Mouse (Mus musculus): ENCODE data around the gene Gm49383. TPM values are rescaled to one million over a fixed set of nuclear protein-coding genes. Genes with fewer than 3 reads are reported as not detected.

Gm49383 gene
- polyA plus RNA-seq, 1 experiment from 2014 or later = 27.5 TPM

- no peak overlapping the region for H3K4me2 ChIP-seq (ENCODE audit: low read length)
- DNase-seq (ENCODE audit: low spot score) (no peak), ATAC-seq (replicated peaks; ENCODE audit: low FRiP score, low TSS enrichment, low read depth) (no peak)
- no peak overlapping the region for H3K27ac ChIP-seq (ENCODE audit: low read depth)
- no peaks in the 10 kb centered on the region for H3K9me3 ChIP-seq (ENCODE audit: control insufficient read depth, low read length)
- 88% methylated on average over 5 of the region's 5 CpGs for WGBS
- H3K4me3 ChIP-seq (ENCODE audit: low read depth, low read length) = no peak overlapping the region
- no peaks in the 10 kb centered on the region for H3K27me3 ChIP-seq (replicated peaks; ENCODE audit: control insufficient read depth, insufficient read depth, low read length)
- H3K4me1 ChIP-seq (replicated peaks; ENCODE audit: control insufficient read depth, insufficient read depth, low read length) = no peaks in the 10 kb centered on the region
- no peaks in the 10 kb centered on the region for H3K36me3 ChIP-seq (ENCODE audit: control insufficient read depth, insufficient read depth, low read length)
- H3K9ac ChIP-seq (ENCODE audit: low read length) = no peak overlapping the region
Observed at GRCm38 (mm10) chr12:69147166-69147735, 49.7 kb downstream of the Gm49383 start.

GRCm38 (mm10) chr12:69143460-69143859, 53.4 kb downstream of the Gm49383 start:
- Histone ChIP-seq H3K36me3 (ENCODE audit: control insufficient read depth, insufficient read depth, low read length) (no peaks in the 10 kb centered on the region), H3K4me3 (ENCODE audit: low read depth, low read length) (no peak overlapping the region), H3K27me3 (replicated peaks; ENCODE audit: control insufficient read depth, insufficient read depth, low read length) (no peaks in the 10 kb centered on the region), H3K9ac (ENCODE audit: low read length) (no peak overlapping the region), H3K4me1 (replicated peaks; ENCODE audit: control insufficient read depth, insufficient read depth, low read length) (no peaks in the 10 kb centered on the region), H3K9me3 (ENCODE audit: control insufficient read depth, low read length) (no peaks in the 10 kb centered on the region), H3K27ac (ENCODE audit: low read depth) (no peak overlapping the region), H3K4me2 (ENCODE audit: low read length) (no peak overlapping the region)
- DNase-seq (ENCODE audit: low spot score) = no peak
- 83% methylated on average over 6 of the region's 6 CpGs for WGBS
- no peak for ATAC-seq (replicated peaks; ENCODE audit: low FRiP score, low TSS enrichment, low read depth)

- peak; percentile 65; the same call in 1 of the 2 replicates for ATAC-seq (replicated peaks; ENCODE audit: low FRiP score, low TSS enrichment, low read depth)
- WGBS = 86% methylated on average over 7 of the region's 7 CpGs
Observed at GRCm38 (mm10) chr12:69139841-69140240, 57.1 kb downstream of the Gm49383 start.

GRCm38 (mm10) chr12:69139201-69139600, 57.7 kb downstream of the Gm49383 start:
- H3K9ac ChIP-seq (ENCODE audit: low read length) = no peak overlapping the region
- no peaks in the 10 kb centered on the region for H3K9me3 ChIP-seq (ENCODE audit: control insufficient read depth, low read length)
- ATAC-seq (replicated peaks; ENCODE audit: low FRiP score, low TSS enrichment, low read depth) = no peak
- no peaks in the 10 kb centered on the region for H3K36me3 ChIP-seq (ENCODE audit: control insufficient read depth, insufficient read depth, low read length)
- H3K27me3 ChIP-seq (replicated peaks; ENCODE audit: control insufficient read depth, insufficient read depth, low read length) = no peaks in the 10 kb centered on the region
- H3K4me3 ChIP-seq (ENCODE audit: low read depth, low read length) = no peak overlapping the region
- no peak for DNase-seq (ENCODE audit: low spot score)
- WGBS = 89% methylated on average over 3 of the region's 3 CpGs
- no peak overlapping the region for H3K4me2 ChIP-seq (ENCODE audit: low read length)
- no peak overlapping the region for H3K27ac ChIP-seq (ENCODE audit: low read depth)
- H3K4me1 ChIP-seq (replicated peaks; ENCODE audit: control insufficient read depth, insufficient read depth, low read length) = no peaks in the 10 kb centered on the region

More at GRCm38 (mm10) chr12:69139841-69140240, 57.1 kb downstream of the Gm49383 start:
- Histone ChIP-seq H3K9me3 (ENCODE audit: control insufficient read depth, low read length) (no peaks in the 10 kb centered on the region), H3K4me2 (ENCODE audit: low read length) (no peak overlapping the region), H3K4me1 (replicated peaks; ENCODE audit: control insufficient read depth, insufficient read depth, low read length) (no peaks in the 10 kb centered on the region), H3K27me3 (replicated peaks; ENCODE audit: control insufficient read depth, insufficient read depth, low read length) (no peaks in the 10 kb centered on the region), H3K9ac (ENCODE audit: low read length) (no peak overlapping the region), H3K4me3 (ENCODE audit: low read depth, low read length) (no peak overlapping the region), H3K36me3 (ENCODE audit: control insufficient read depth, insufficient read depth, low read length) (no peaks in the 10 kb centered on the region), H3K27ac (ENCODE audit: low read depth) (no peak overlapping the region)
- no peak for DNase-seq (ENCODE audit: low spot score)

Small RNAs within 50 kb of the gene (microRNA-seq; reads per million reads assigned to microRNA genes)
- gene Gm47287 (not detected), gene Gm47295 (0.59 reads per million)

Other genes starting within 250 kb of the Gm49383 start
- 2,140 and 2,401 TPM in 2 replicates for gene Rps29, start 37.9 kb downstream of the Gm49383 start, polyA plus RNA-seq (2014; fragmentation: Nextera tagmentation; extraction: Ambion mirVana)
- gene Lrr1, start 28.3 kb downstream of the Gm49383 start, polyA plus RNA-seq (2014; fragmentation: Nextera tagmentation; extraction: Ambion mirVana) = 19.7 and 23.4 TPM in 2 replicates
- gene Rpl36al, start 13.0 kb downstream of the Gm49383 start, polyA plus RNA-seq (2014; fragmentation: Nextera tagmentation; extraction: Ambion mirVana) = 678 and 785 TPM in 2 replicates
- gene Mgat2, start 12.9 kb downstream of the Gm49383 start, polyA plus RNA-seq (2014; fragmentation: Nextera tagmentation; extraction: Ambion mirVana) = 41.5 and 49.4 TPM in 2 replicates
- gene Dnaaf2, start 1.3 kb upstream of the Gm49383 start, polyA plus RNA-seq (2014; fragmentation: Nextera tagmentation; extraction: Ambion mirVana) = 8.1 and 8.7 TPM in 2 replicates
- gene Gm49384, start 7.2 kb upstream of the Gm49383 start, polyA plus RNA-seq (2014; fragmentation: Nextera tagmentation; extraction: Ambion mirVana) = 25.8 and 29.4 TPM in 2 replicates
- gene Pole2, start 31.1 kb upstream of the Gm49383 start, polyA plus RNA-seq (2014; fragmentation: Nextera tagmentation; extraction: Ambion mirVana) = 28.1 and 29.8 TPM in 2 replicates
- gene Klhdc1, start 44.1 kb upstream of the Gm49383 start, polyA plus RNA-seq (2014; fragmentation: Nextera tagmentation; extraction: Ambion mirVana) = 7.3 and 7.4 TPM in 2 replicates
- gene Klhdc2, start 99.6 kb upstream of the Gm49383 start, polyA plus RNA-seq (2014; fragmentation: Nextera tagmentation; extraction: Ambion mirVana) = 120 and 133 TPM in 2 replicates
- gene Nemf, start 160.1 kb upstream of the Gm49383 start, polyA plus RNA-seq (2014; fragmentation: Nextera tagmentation; extraction: Ambion mirVana) = 69.1 and 78.7 TPM in 2 replicates
- 48.2 and 53.3 TPM in 2 replicates for gene Arf6, start 175.0 kb upstream of the Gm49383 start, polyA plus RNA-seq (2014; fragmentation: Nextera tagmentation; extraction: Ambion mirVana)
- gene Gm9887, start 175.4 kb upstream of the Gm49383 start, polyA plus RNA-seq (2014; fragmentation: Nextera tagmentation; extraction: Ambion mirVana) = 1.1 and 1.5 TPM in 2 replicates

Data from intestine, embryonic 14.5 days (tissue).